Mouse (Mus musculus): Measurements from ENCODE around the gene Itga8.

Itga8 gene

DNA sequence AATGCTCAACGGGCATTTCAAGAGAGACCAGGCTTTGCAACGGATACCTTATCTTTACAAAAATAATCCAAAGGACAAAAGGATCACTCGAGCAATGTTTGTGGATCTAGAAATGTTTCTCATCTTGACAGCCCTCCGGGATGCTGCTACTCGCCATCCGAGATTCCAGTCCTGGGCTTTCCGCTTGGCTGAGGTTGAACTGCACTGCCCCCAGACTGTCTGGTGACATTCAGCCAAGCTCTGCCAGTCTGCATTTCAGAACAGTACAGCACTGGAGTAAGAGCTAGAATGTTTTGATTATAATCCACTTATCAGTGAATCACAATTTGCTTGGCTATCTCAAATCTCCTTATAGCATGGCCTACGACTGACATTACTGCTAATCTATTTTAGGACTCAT is 8.3 kb downstream of the Itga8 start:
- no peak for DNase-seq

DNA sequence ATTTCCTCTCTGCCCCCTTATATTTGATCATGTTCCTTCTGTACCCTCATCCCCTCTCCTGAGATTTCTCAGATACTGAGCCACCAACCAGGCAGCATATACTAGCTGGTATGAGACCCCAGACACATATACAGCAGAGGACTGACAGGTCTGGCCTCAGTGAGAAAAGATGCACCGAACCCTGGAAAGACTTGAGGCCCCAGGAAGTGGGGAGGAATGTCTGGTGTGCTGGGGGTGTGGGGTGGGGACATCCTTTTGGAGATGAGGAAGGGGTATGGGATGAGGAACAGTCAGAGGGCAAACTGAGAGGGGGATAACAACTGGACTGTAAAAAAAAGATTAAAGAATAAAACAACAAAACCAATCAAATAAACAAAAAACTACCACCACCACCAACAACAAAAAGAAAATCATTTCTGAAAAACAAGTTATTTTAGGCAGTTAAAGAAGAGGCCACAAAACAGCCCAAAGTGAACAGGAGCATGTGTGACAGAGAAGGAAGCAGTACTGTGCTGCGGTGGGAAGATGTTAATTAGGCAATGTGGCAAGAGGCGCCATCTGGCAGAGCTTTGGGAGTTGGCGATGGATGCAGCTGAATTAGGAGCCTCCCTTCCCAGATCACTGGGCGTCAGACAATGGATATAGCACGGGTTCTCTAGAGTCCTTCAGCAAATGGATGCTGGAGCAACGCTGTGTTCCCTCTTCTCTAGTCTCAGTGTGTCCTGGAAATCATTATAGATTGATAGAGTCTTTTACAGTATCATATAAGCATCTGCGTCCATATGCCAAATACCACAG is 9.5 kb downstream of the Itga8 start:
- no peak for DNase-seq

DNA sequence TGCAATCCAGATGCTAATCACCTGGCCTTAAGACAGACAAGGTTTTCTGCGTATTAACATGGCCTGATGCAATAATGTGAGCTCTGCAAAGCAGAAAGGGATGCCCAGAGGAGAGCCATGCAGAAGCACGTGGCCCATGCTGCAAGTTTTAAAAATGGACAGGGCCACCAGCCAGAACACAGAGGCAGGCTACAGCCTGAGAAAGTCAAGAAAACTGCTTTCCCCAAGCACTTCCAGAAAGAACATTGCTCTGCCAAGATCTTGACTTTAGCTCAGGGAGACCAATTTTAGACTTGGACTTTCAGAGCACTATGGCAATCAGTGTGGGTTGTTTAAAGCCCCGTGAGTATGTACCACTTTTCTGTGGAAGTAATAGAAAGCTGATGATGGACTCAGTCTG is 11.5 kb downstream of the Itga8 start:
- no peak for DNase-seq

DNA sequence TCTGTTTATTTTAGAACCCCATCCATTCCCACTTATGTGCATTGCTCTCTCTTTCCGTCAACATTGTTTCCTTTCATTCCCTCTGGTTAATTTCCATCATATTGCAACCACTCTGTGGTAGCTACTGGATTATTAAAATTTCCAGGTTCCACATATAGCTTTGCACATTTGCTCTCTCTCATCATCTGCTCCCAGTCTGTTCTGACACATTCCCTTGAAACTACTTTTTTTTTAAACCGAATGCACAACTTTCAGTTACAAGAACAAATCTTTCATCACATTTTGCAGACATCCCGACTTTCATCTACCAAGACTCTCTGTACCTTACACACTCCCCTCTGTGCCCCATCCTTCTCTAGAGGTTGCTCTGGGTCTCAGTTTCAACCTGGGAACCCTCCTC is 13.9 kb downstream of the Itga8 start:
- no peak for DNase-seq

DNA sequence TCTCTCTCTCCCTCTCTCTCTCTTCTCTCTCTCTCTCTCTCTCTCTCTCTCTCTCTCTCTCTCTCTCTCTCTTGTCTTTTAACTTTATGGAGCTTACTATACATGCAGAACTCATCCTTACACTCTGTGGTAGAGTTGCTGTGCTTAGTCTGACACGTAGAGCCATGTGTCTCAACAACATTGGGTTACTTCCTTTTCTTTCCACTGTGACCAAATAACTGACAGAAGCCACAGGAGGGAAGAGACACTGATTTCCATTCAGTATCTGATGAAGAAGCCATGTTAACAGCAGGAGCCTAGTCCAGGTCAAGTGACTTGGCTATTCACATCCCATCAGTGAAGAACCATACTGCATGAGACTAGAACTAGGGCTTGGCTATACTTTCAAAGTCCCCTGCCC is 21.1 kb downstream of the Itga8 start:
- no peak for DNase-seq

DNA sequence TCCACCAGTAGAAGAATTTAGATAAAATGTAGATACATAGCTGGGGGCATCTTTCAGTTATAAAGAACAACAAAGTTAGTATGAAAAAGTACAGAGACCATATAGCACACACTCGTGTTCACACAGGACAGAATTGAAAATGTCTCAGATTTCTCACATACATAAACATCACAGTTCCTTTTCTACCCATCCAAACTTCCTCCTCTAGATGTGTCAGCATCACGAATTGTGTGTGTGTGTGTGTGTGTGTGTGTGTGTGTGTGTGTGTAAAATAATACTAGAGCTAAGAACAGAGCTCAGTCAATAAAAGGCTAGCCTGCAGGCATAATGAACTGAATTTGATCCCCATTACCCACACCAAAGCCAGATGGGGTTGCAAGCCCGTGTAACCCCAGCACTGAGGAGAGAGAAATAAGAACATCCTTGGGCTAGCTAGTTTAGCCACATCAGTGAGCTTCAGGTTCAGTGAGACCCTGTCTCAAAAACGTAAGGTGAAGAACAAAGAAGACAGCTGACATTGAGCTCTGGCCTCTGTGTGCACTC is 22.6 kb downstream of the Itga8 start:
- no peak for DNase-seq

DNA sequence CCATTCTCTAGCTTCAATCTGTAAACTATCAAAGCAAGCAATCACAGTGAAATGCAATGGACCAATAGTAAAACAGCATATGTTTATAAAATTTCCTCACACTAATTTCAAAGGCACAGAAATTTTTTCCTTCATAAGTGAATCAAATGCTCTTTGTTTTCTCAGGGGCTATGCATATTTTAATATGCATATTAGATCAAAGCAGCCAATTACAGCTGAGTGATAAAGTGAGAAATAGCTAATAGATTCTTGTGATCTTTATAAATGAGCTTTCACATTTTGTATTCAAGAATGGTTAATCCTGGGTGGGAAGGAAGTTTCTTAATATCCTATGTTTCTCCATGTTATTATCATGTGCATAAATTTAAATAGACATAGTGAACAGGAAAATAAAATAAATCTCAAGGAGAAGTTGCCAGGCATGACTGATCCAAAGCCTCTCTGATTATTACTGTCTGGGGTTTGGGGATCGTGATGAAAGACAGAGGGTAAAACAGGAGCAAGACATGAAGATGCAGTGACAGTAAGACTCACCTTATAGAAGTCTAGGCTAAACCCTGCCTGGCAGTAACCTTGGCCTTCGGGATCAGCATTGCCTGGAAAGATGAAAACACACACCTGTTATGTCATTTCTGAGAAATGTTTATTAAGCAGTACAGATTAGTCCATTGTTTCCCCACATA is 44.9 kb downstream of the Itga8 start:
- no peak for DNase-seq

DNA sequence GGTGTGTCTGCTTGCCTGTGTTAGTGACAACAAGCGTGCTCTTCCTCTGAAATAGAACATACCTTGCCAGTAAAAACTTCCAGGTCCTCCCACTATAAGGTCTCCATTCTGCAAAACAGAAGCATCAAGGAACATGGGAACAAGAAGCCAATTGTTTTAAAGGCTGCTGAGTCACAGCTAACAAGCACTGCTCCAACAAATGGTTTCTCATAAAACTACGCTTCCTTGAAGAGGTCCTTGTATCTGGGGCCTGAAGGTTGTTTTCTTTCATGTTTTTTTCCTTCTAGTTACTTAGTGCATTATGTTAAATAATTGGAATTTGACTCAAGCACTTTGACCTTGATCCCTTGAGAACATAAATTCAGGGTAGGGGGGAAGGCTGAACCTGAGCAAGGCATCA is 45.8 kb downstream of the Itga8 start:
- DNase-seq: no peak

DNA sequence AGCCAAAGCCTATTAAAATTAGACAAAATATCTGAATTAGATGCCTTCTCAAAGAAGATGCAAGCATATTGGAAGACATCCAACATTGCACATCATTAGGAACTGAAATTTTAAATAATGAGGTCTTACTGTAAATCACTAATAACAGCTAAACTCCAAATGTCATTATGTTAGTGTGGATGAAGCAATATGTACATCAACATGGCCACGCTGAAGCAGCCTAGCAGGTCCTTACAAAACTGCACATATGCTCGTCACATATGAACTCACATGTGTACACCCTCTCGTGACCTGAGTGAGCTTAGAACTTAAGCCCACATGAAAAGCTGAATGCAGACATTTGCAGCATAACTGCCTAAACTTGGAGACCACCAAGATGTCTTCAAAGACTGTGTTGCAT is 66.4 kb downstream of the Itga8 start:
- no peak for DNase-seq

DNA sequence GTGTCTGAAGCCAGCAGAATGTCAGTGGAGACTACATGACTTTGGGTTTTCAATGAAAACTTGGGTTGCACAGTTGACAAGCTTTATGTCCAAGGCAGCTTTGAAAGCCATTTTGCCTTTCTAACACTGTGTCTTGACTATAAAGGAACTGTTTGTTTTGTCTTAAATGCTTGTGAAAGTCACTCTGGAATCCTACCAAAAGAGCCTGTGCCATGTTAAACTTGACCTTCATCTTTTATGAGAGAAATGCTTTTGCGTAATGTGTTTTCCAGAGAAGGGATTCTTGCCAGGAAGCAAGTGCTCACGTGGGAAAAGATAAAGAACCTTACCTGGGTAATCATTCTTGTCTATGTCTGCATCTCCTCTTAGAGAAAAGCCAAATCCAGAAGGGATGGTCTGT is 72.0 kb downstream of the Itga8 start:
- DNase-seq: no peak

DNA sequence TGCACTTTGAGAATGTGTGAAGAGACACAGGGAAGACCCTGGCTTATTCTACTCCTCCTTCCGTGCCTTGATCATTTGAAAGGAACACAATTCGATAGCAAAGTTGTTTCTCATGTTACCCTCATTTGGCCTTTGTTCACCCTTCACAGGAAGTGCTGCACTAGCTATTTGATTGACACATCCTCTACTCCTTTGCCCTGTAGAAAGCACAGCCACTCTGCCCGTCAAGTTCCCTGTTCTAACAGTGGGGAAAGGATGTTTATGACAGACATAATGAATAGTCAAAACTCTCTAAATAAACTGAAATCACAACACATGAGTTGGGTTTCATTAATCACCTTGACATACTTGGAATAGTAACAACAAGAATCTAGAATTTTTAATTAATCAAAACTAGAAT is 73.4 kb downstream of the Itga8 start:
- DNase-seq: no peak

DNA sequence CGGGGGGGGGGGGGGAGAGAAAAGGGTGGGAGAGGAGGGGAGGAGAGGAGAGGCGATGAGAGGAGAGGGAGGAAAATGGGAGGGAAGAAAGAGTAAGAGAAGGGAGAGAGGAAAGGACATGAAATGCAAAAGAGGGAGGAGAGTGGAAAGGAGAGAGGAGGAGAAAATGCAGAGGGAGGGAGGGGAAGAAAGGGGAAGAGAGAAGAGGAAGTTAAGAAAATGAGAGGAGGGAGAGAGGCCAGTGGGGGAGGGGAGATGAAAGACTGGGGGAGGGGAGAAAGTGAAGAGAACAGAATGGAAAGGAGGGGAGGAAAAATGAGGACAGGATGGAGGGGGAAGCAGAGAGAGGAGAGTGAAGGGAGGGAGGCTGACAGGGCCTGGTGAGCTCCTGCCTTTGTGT is 74.5 kb downstream of the Itga8 start:
- DNase-seq: no peak

DNA sequence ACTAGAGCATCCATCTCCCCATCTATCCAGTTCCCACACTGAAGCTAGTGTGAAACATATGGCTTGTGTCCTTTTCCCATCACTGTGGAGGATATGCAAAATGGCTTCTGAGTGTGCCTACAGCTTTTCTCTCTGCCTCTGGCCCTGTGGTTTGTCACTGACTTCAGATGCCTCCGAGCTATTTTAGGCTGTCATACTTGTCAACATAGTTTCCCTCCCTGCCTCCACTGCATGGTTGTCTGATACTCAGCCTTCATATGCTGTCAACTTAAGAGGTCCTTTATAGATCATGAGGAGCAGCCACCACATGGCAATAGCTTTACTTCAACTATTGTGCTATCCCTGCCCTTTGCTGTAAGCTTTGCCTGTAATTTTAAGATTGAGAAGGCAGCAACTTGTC is 75.4 kb downstream of the Itga8 start:
- no peak for DNase-seq

DNA sequence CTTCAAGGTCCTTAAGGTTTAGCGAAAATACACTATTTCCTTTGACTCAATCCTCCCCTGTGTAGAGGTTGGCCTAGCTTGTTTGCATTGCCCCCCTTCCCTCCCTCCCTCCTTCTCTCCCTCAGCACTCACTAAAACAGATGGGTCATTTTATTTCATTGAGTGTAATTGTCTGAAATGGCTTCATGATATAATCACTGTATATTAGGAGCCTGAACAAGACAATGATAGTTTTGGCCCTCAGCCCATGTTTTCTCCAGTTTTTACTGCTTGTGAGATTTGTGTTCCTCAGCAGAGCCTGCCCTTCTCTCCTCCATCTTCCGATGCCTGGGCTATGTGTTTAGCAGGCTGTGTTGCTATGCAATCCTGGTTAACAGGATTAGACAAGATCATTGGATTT is 80.1 kb downstream of the Itga8 start:
- no peak for DNase-seq

DNA sequence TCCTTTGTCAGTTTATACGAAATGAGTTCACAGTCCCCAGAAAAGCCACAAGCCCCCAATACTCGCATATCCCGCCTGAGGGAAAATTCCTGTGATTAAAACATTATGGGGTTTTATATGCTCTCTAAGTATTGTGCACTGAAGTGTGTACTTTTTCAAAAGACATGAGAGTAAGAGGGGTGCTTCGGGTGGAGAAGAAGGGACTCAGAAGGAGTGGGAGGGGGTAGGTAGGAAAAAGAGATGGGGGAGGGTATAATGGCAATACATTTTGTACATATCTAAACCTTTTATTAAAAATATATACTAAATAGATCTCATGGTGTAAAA is 88.3 kb downstream of the Itga8 start:
- DNase-seq: no peak

DNA sequence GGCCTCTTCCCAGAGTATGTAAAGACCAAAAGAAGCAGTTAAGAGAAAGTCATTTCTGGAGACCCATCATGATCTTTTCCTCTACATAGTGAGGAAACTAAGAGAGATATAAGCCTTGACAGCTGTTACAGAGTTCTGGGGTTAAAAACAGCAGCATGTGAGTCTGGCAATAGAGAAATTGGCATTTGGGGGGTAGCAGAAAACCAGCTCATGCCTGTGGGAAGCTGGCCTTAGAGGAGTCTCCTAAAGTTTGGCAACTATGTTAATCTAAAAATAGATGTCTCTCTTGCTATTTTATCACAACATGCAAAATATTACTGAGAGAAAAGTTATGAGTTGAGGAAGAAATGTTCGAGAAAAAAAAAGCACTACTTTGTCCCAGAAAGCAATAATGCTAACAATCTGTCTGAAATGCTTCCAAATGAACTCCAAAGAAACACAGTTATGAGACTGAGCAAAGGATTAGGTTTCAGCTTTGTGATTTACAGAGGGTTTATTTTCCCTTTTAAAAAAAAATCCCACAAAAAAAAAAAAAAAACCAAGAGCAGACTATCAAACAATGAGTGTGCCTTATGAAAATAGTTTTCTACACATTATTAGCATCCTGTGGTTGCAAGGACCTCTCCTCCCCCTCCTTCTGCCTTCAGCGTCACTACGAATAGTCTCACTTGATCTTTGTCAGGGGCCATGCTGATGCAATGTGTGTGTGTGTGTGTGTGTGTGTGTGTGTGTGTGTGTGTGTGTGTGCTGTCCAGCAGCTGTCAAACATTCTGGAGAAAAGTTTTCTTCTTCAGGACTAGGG is 88.9 kb downstream of the Itga8 start:
- DNase-seq: no peak

DNA sequence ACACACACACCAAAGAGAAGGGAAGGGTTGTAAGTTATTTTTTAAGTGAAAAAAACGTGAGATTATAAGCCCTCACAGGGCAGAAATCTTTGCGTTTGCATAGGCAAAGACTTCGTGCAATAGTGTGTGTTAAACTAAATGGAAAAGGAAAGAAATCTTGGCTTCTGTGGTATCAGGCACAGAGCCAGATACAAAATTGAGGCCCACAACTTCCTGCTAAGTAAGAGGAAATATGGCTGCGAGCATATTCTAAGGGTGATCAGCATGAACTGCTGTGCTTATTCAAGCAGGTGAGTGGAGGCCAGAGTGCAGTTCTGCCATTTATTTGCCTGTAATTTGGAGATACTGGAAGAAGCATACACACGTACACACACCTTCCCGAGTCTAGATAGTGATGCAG is 93.6 kb downstream of the Itga8 start:
- DNase-seq: no peak

DNA sequence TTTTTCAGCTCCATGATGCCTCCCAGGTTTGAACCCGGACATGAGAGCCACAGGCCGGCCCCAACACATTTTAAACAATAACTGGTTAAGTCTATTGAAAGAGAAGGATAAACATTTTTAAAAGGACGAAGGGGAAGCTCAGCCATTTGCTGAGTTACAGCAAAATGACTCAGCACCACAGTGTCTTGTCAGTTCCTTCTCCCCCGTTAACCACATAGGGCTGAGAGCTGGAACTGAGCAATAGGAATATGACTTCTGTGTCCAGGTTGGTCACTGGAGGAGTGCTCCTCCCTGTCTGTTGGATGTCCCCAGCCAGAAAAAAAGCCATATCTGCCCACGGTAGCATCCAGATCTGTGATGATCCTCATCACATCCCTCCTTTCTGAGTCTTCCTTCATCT is 95.4 kb downstream of the Itga8 start:
- DNase-seq: no peak

DNA sequence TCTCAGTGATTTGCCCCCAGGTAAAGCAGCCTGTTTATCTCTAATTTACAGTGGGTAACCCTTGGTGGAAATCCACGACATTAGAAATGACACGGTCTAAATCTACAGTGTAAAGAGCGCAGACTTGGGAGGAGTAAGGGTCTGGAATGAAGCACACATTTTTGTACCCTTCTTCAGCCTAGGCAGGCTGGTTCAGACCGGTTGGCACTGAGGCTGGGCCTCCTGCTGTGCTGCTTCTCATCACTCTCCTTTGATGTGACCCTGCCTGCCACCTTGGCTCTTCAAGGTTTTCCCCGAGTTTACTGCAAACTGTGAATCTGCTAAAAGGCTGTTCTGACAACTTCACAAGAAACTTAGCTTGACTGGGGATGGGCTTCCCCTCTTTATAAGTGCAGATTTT is 95.8 kb downstream of the Itga8 start:
- no peak for DNase-seq

DNA sequence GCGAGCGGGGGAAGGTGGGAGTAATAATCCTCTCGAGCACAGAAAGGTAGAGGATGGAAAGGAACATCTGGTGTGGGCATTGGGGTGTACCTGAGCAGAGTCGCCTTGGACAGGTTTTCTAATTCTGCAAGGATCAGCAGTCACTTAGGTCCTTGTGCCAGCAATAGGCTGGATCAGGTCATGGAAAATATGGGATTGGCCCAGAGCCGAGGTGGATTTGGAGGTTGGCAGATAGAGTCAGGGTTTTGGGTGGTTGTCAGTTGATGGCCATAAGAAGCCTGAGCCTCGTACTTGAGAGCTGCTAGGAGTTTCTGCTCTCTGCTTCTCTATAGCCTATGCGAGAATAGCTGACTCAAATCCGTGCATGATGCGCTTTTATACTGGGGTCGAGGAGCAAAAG is 98.5 kb downstream of the Itga8 start:
- DNase-seq: no peak

DNA sequence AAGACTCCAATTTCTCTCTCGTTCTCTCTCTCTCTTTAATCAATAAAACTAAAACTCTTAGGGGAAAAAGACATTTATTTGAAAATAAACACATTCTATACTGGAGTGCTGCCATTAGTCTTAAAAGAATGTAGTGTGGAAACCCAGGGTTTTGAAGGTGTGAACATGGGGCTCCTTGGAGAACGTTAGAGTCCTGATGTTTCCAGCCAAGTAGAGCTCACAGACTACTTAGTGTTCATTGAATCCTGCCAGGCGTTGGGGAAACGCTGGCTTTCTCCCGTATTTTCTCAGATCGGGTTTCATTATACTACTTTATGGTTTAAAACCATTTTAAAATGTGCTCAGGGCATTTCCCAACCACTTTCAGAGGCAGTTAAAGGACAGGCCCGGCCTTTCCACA is 103.0 kb downstream of the Itga8 start:
- DNase-seq: no peak

DNA sequence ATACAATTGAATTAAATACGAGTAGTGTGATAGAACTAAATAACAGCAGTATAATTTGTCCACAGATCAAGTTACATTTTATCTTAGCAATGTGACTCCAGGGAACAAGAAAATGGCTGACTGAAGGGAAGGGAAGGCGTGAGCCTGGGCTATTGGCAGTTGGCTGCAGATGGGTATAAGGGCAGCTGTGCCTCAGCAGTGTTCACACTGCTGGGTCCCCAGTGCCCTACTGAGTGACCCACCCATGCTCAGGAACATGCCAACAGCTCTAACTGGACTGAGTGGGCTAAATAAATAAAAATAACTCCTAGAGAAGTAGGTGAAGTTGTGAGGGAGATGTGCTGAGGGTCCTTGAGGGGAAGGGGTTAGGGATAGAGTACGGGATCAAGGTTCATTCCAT is 103.5 kb downstream of the Itga8 start:
- DNase-seq: no peak

DNA sequence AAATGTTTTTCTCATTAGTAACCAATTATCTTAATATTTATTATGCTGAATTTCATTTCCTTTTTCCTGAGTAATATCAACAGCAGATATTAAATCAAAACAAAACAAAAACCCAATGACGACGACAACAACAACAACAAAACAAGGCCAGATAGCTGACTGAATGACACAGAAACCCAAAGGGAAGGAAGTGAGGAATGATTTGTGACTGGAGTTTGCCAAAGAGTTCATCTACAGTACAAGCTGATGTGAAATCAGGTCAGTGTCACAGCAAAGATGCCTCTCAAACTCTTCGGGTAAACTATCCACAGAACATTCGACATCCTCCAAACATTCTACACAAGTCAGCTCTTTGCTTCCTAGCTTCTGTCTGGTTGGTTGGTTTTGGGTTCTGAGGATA is 104.0 kb downstream of the Itga8 start:
- no peak for DNase-seq

DNA sequence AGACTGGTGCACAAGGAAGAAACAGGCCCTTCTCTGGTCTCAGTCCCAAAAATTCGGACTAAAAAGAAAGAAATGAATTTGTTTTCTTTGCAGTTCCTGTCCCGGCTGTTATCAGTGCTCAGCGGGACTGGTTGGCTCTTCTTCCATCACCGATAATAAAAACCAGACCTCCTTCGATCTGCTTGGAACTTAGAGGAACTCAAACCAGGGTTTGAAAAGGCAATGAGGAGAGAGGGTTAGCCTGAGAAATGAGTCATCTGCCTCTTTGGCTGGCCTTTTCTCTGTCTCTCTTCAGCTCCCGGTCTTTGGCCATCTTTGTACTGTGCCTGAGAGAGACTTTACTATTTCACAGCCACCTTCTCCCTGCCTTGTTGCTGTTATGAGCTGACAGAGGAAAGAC is 112.7 kb downstream of the Itga8 start:
- no peak for DNase-seq
